Mouse (Mus musculus) erythroblast, embryonic 14.5 days (primary cell): Measurements from ENCODE around the gene C130060K24Rik.

Experiments
- GATA1 ChIP-seq: IDR thresholded peaks from 2 replicates; pipeline ENCODE4 v1.6.1; 2012; ENCODE audit warnings: low read length, inconsistent platforms, mixed read lengths
- TAL1 ChIP-seq: IDR thresholded peaks from 3 replicates; pipeline ENCODE4 v1.6.1; 2012; ENCODE audit warnings: low read length, inconsistent platforms, mixed read lengths

GRCm38 (mm10) chr6:65453465-65453864 lies 72.6 kb downstream of the C130060K24Rik start:
- TF ChIP-seq GATA1 (no peak), TAL1 (no peak)
